Mouse (Mus musculus): ENCODE data around the gene Hist1h3f. TPM values are rescaled to one million over a fixed set of nuclear protein-coding genes. Genes with fewer than 3 reads are reported as not detected.

The Hist1h3f gene
- polyA plus RNA-seq, 1 experiment from 2014 or later = 1.5 TPM

GRCm38 (mm10) chr13:23506351-23506750, 37.5 kb upstream of the Hist1h3f start:
- no peak for ATAC-seq (ENCODE audit: low FRiP score, low read depth)

GRCm38 (mm10) chr13:23506819-23507515, 36.9 kb upstream of the Hist1h3f start:
- WGBS = 29% methylated on average over 14 of the region's 14 CpGs
- Histone ChIP-seq H3K9me3 (no peaks in the 10 kb centered on the region), H3K27me3 (no peaks in the 10 kb centered on the region), H3K4me3 (no peak overlapping the region), H3K4me2 (replicated peaks) (peak overlapping the region; percentile 61), H3K4me1 (peaks cover 15% of the 10 kb centered on the region), H3K36me3 (no peaks in the 10 kb centered on the region), H3K27ac (no peak overlapping the region), H3K9ac (no peak overlapping the region)
- ATAC-seq (ENCODE audit: low FRiP score, low read depth) = no peak

More at GRCm38 (mm10) chr13:23506351-23506750, 37.5 kb upstream of the Hist1h3f start:
- peak overlapping the region; percentile 61 for H3K4me2 ChIP-seq (replicated peaks)
- no peaks in the 10 kb centered on the region for H3K36me3 ChIP-seq
- H3K9ac ChIP-seq = no peak overlapping the region
- H3K27me3 ChIP-seq = no peaks in the 10 kb centered on the region
- 8% methylated on average over 13 of the region's 13 CpGs for WGBS
- no peak overlapping the region for H3K27ac ChIP-seq
- peaks cover 18% of the 10 kb centered on the region for H3K4me1 ChIP-seq
- H3K9me3 ChIP-seq = no peaks in the 10 kb centered on the region
- H3K4me3 ChIP-seq = peak overlapping the region; percentile 33

GRCm38 (mm10) chr13:23510127-23510526, 33.7 kb upstream of the Hist1h3f start:
- 25% methylated on average over 1 of the region's 1 CpGs for WGBS

GRCm38 (mm10) chr13:23513517-23513916, 30.3 kb upstream of the Hist1h3f start:
- ATAC-seq (ENCODE audit: low FRiP score, low read depth) = no peak
- no peak overlapping the region for H3K4me2 ChIP-seq (replicated peaks)
- no peak overlapping the region for H3K4me3 ChIP-seq
- H3K4me1 ChIP-seq = peaks cover 4% of the 10 kb centered on the region; the same call in 1 of the 2 replicates
- H3K36me3 ChIP-seq = no peaks in the 10 kb centered on the region
- no peaks in the 10 kb centered on the region for H3K27me3 ChIP-seq
- no peak overlapping the region for H3K9ac ChIP-seq
- H3K27ac ChIP-seq = no peak overlapping the region
- WGBS = 89% methylated on average over 1 of the region's 1 CpGs
- H3K9me3 ChIP-seq = no peaks in the 10 kb centered on the region

More at GRCm38 (mm10) chr13:23510127-23510526, 33.7 kb upstream of the Hist1h3f start:
- H3K27me3 ChIP-seq = no peaks in the 10 kb centered on the region
- no peak for ATAC-seq (ENCODE audit: low FRiP score, low read depth)
- H3K36me3 ChIP-seq = no peaks in the 10 kb centered on the region
- H3K4me1 ChIP-seq = peaks cover 9% of the 10 kb centered on the region
- no peak overlapping the region for H3K9ac ChIP-seq
- no peak overlapping the region for H3K4me2 ChIP-seq (replicated peaks)
- H3K4me3 ChIP-seq = no peak overlapping the region
- H3K9me3 ChIP-seq = no peaks in the 10 kb centered on the region
- no peak overlapping the region for H3K27ac ChIP-seq

GRCm38 (mm10) chr13:23515281-23515680, 28.6 kb upstream of the Hist1h3f start:
- no peaks in the 10 kb centered on the region for H3K36me3 ChIP-seq
- H3K9ac ChIP-seq = no peak overlapping the region
- no peak for ATAC-seq (ENCODE audit: low FRiP score, low read depth)
- no peak overlapping the region for H3K4me3 ChIP-seq
- no peak overlapping the region for H3K27ac ChIP-seq
- H3K4me1 ChIP-seq = peaks cover 4% of the 10 kb centered on the region; the same call in 1 of the 2 replicates
- no peaks in the 10 kb centered on the region for H3K9me3 ChIP-seq
- H3K4me2 ChIP-seq (replicated peaks) = no peak overlapping the region
- WGBS = 82% methylated on average over 5 of the region's 5 CpGs
- no peaks in the 10 kb centered on the region for H3K27me3 ChIP-seq

- no peaks in the 10 kb centered on the region for H3K9me3 ChIP-seq
- H3K9ac ChIP-seq = peak overlapping the region; percentile 50; the same call in 1 of the 2 replicates
- H3K36me3 ChIP-seq = no peaks in the 10 kb centered on the region
- WGBS = 52% methylated on average over 15 of the region's 15 CpGs
- H3K4me1 ChIP-seq = peaks cover 4% of the 10 kb centered on the region; the same call in 1 of the 2 replicates
- H3K4me2 ChIP-seq (replicated peaks) = peak overlapping the region; percentile 65
- H3K27ac ChIP-seq = peak overlapping the region; percentile 33; the same call in 1 of the 2 replicates
- H3K27me3 ChIP-seq = no peaks in the 10 kb centered on the region
- peak overlapping the region; percentile 53 for H3K4me3 ChIP-seq
- no peak for ATAC-seq (ENCODE audit: low FRiP score, low read depth)
Measured at GRCm38 (mm10) chr13:23515826-23516620, 27.8 kb upstream of the Hist1h3f start.

- Histone ChIP-seq H3K4me3 (peak overlapping the region; percentile 53), H3K9me3 (no peaks in the 10 kb centered on the region), H3K4me2 (replicated peaks) (peak overlapping the region; percentile 68), H3K27me3 (no peaks in the 10 kb centered on the region), H3K36me3 (no peaks in the 10 kb centered on the region), H3K9ac (peak overlapping the region; percentile 66), H3K4me1 (peaks cover 4% of the 10 kb centered on the region; the same call in 1 of the 2 replicates), H3K27ac (peak overlapping the region; percentile 85)
- ATAC-seq (ENCODE audit: low FRiP score, low read depth) = peak; percentile 73; the same call in 1 of the 2 replicates
- under 1% methylated on average over 19 of the region's 19 CpGs for WGBS
Measured at GRCm38 (mm10) chr13:23516822-23517602, 26.8 kb upstream of the Hist1h3f start.

GRCm38 (mm10) chr13:23517603-23518294, 26.1 kb upstream of the Hist1h3f start:
- Histone ChIP-seq H3K36me3 (no peaks in the 10 kb centered on the region), H3K27me3 (no peaks in the 10 kb centered on the region), H3K9ac (peak overlapping the region; percentile 66), H3K9me3 (no peaks in the 10 kb centered on the region), H3K4me3 (peak overlapping the region; percentile 53), H3K4me1 (peaks cover 4% of the 10 kb centered on the region; the same call in 1 of the 2 replicates), H3K4me2 (replicated peaks) (peak overlapping the region; percentile 68), H3K27ac (peak overlapping the region; percentile 85)
- ATAC-seq (ENCODE audit: low FRiP score, low read depth) = peak; percentile 87
- WGBS = under 1% methylated on average over 27 of the region's 27 CpGs

GRCm38 (mm10) chr13:23518295-23518603, 25.6 kb upstream of the Hist1h3f start:
- peak overlapping the region; percentile 48 for H3K9ac ChIP-seq
- under 1% methylated on average over 6 of the region's 6 CpGs for WGBS
- H3K36me3 ChIP-seq = no peaks in the 10 kb centered on the region
- H3K4me3 ChIP-seq = peak overlapping the region; percentile 53
- 0 out of 2 replicates have a peak, but pooled peaks have one; percentile 4 for ATAC-seq (ENCODE audit: low FRiP score, low read depth)
- peak overlapping the region; percentile 68 for H3K4me2 ChIP-seq (replicated peaks)
- H3K4me1 ChIP-seq = peaks cover 4% of the 10 kb centered on the region; the same call in 1 of the 2 replicates
- no peaks in the 10 kb centered on the region for H3K9me3 ChIP-seq
- H3K27ac ChIP-seq = no peak overlapping the region
- H3K27me3 ChIP-seq = no peaks in the 10 kb centered on the region

- H3K4me3 ChIP-seq = peak overlapping the region; percentile 53
- peaks cover 4% of the 10 kb centered on the region; the same call in 1 of the 2 replicates for H3K4me1 ChIP-seq
- H3K9ac ChIP-seq = no peak overlapping the region
- H3K27ac ChIP-seq = peak overlapping the region; percentile 44; the same call in 1 of the 2 replicates
- H3K4me2 ChIP-seq (replicated peaks) = peak overlapping the region; percentile 62
- no peaks in the 10 kb centered on the region for H3K36me3 ChIP-seq
- ATAC-seq (ENCODE audit: low FRiP score, low read depth) = peak; percentile 48
- WGBS = under 1% methylated on average over 6 of the region's 6 CpGs
- no peaks in the 10 kb centered on the region for H3K9me3 ChIP-seq
- H3K27me3 ChIP-seq = no peaks in the 10 kb centered on the region
Measured at GRCm38 (mm10) chr13:23518885-23519284, 25.0 kb upstream of the Hist1h3f start.

GRCm38 (mm10) chr13:23519416-23519815, 24.4 kb upstream of the Hist1h3f start:
- Histone ChIP-seq H3K9ac (no peak overlapping the region), H3K4me2 (replicated peaks) (peak overlapping the region; percentile 62), H3K4me1 (peaks cover 4% of the 10 kb centered on the region; the same call in 1 of the 2 replicates), H3K27ac (no peak overlapping the region), H3K4me3 (peak overlapping the region; percentile 53), H3K27me3 (no peaks in the 10 kb centered on the region), H3K9me3 (no peaks in the 10 kb centered on the region), H3K36me3 (no peaks in the 10 kb centered on the region)
- ATAC-seq (ENCODE audit: low FRiP score, low read depth) = no peak
- WGBS = 0% methylated on average over 10 of the region's 10 CpGs

All from limb, embryonic 13.5 days (tissue).